Mouse (Mus musculus) Muller cell, postnatal 12 days (primary cell): Measurements from ENCODE around the gene Pbrm1.

Experiments
- DNase-seq: peaks from one replicate; pipeline ENCODE4 v3.0.0-alpha.2; 2015; ENCODE audit errors: inconsistent ontology term

Pbrm1 gene

GRCm38 (mm10) chr14:31079313-31080028, 60.5 kb downstream of the Pbrm1 start:
- peak; percentile 15 for DNase-seq

- DNase-seq = no peak
Observed at GRCm38 (mm10) chr14:31081147-31081546, 62.2 kb downstream of the Pbrm1 start.

GRCm38 (mm10) chr14:31087433-31087832, 68.5 kb downstream of the Pbrm1 start:
- DNase-seq = no peak

GRCm38 (mm10) chr14:31088515-31088914, 69.6 kb downstream of the Pbrm1 start:
- DNase-seq = peak; percentile 42

GRCm38 (mm10) chr14:31089918-31090317, 71.0 kb downstream of the Pbrm1 start:
- DNase-seq = no peak

GRCm38 (mm10) chr14:31105156-31105555, 86.2 kb downstream of the Pbrm1 start:
- DNase-seq = no peak

GRCm38 (mm10) chr14:31110613-31111012, 91.7 kb downstream of the Pbrm1 start:
- DNase-seq = no peak

GRCm38 (mm10) chr14:31112187-31112586, 93.2 kb downstream of the Pbrm1 start:
- no peak for DNase-seq

GRCm38 (mm10) chr14:31114011-31114410, 95.1 kb downstream of the Pbrm1 start:
- DNase-seq = no peak

- DNase-seq = no peak
Observed at GRCm38 (mm10) chr14:31115522-31115921, 96.6 kb downstream of the Pbrm1 start.

GRCm38 (mm10) chr14:31125106-31126075, 106.5 kb downstream of the Pbrm1 start:
- no peak for DNase-seq

- no peak for DNase-seq
Observed at GRCm38 (mm10) chr14:31126826-31127225, 107.9 kb downstream of the Pbrm1 start.

- peak; percentile 65 for DNase-seq
Observed at GRCm38 (mm10) chr14:31128101-31128825, 109.3 kb downstream of the Pbrm1 start.

- peak; percentile 98 for DNase-seq
Observed at GRCm38 (mm10) chr14:31128826-31129219, 109.9 kb downstream of the Pbrm1 start, which contains the start of gene Smim4. Smim4 (minus strand) TSS chr14:31128956.

- no peak for DNase-seq
Observed at GRCm38 (mm10) chr14:31129326-31130235, 110.6 kb downstream of the Pbrm1 start.

GRCm38 (mm10) chr14:31130236-31131220, 111.6 kb downstream of the Pbrm1 start, which contains the start of gene Nt5dc2:
Nt5dc2 (plus strand) TSS chr14:31131053.
- peak; percentile 93 for DNase-seq

- peak; percentile 25 for DNase-seq
Observed at GRCm38 (mm10) chr14:31131272-31131821, 112.4 kb downstream of the Pbrm1 start.

- no peak for DNase-seq
Observed at GRCm38 (mm10) chr14:31132031-31132430, 113.1 kb downstream of the Pbrm1 start.

GRCm38 (mm10) chr14:31132491-31132975, 113.6 kb downstream of the Pbrm1 start:
- no peak for DNase-seq
